Mouse (Mus musculus) limb, embryonic 14.5 days (tissue): ENCODE measurements around the gene Atp9a. TPM values are rescaled to one million over a fixed set of nuclear protein-coding genes. Genes with fewer than 3 reads are reported as not detected.

ENCODE experiments used
- ATAC-seq: fragments of 200-750 bp; cut with Nextera tagmentation; 2 replicates; pipeline ENCODE4 v1.8.0; 2017; ENCODE audit warnings: low read depth, moderate number of reproducible peaks, moderate TSS enrichment; ENCODE audit not compliant: low FRiP score
- DNase-seq: peaks from one replicate; pipeline ENCODE4 v3.0.0-alpha.2; 2015; ENCODE audit warnings: low spot score
- H3K27ac ChIP-seq: fragments of 300-500 bp; sonication (generic); replicated peaks from 2 replicates; pipeline ENCODE4 v1.5.1; 2014; ENCODE audit warnings: low read depth, mild to moderate bottlenecking, low read length, moderate library complexity, mixed read lengths
- H3K27me3 ChIP-seq: fragments of 300-500 bp; sonication (generic); 2 replicates; pipeline ENCODE4 v1.6.1; 2014; ENCODE audit warnings: low read length, mixed read lengths; ENCODE audit not compliant: control insufficient read depth, insufficient read depth
- H3K36me3 ChIP-seq: fragments of 300-500 bp; sonication (generic); 2 replicates; pipeline ENCODE4 v1.6.1; 2014; ENCODE audit warnings: mild to moderate bottlenecking, low read length, moderate library complexity, mixed read lengths; ENCODE audit not compliant: control insufficient read depth, insufficient read depth
- H3K4me1 ChIP-seq: fragments of 300-500 bp; sonication (generic); 2 replicates; pipeline ENCODE4 v1.6.1; 2014; ENCODE audit warnings: antibody characterized with exemption, low read length, mixed read lengths; ENCODE audit not compliant: control insufficient read depth, insufficient read depth
- H3K4me2 ChIP-seq: fragments of 300-500 bp; sonication (generic); replicated peaks from 2 replicates; pipeline ENCODE4 v1.6.1; 2014; ENCODE audit warnings: low read depth, mild to moderate bottlenecking, low read length, moderate library complexity; ENCODE audit not compliant: severe bottlenecking
- H3K4me3 ChIP-seq: fragments of 300-500 bp; sonication (generic); replicated peaks from 2 replicates; pipeline ENCODE4 v1.5.1; 2014; ENCODE audit warnings: low read length
- H3K9ac ChIP-seq: fragments of 300-500 bp; sonication (generic); 2 replicates; pipeline ENCODE4 v1.6.1; 2014; ENCODE audit warnings: mild to moderate bottlenecking, low read depth, low read length, moderate library complexity; ENCODE audit not compliant: severe bottlenecking
- H3K9me3 ChIP-seq: fragments of 300-500 bp; sonication (generic); 2 replicates; pipeline ENCODE4 v1.6.1; 2016; ENCODE audit warnings: low read length; ENCODE audit not compliant: control insufficient read depth
- POLR2A ChIP-seq: fragments of 200-500 bp; IDR thresholded peaks from 2 replicates; pipeline ENCODE4 v1.8.0; 2012; ENCODE audit warnings: inconsistent platforms, mild to moderate bottlenecking, moderate library complexity, borderline replicate concordance; ENCODE audit not compliant: insufficient read depth, insufficient read length; ENCODE audit errors: extremely low read depth
- WGBS: fragments of 180-500 bp; shearing (Covaris S2); extraction: QIAGEN DNeasy Blood & Tissue Kit; methylation state at CpG from one replicate; pipeline ENCODE4 v1.1.7; 2014; 5-methylcytosine and 5-hydroxymethylcytosine counted together
- polyA plus RNA-seq, 2 experiments: library from polyadenylated mRNA; depleted of rRNA in 1 of 2; stranded (reverse) in 1 of 2; unstranded in 1 of 2; fragments of >200 nt; fragmentation: Nextera tagmentation in 1 of 2; extraction: Ambion mirVana in 1 of 2; gene quantifications; 2 replicates each; pipeline versions ENCODE4 v1.2.1 to v1.2.3; 2012 to 2014

The Atp9a gene
- polyA plus RNA-seq, 2 experiments: 28.0 to 53.6 TPM

DNA sequence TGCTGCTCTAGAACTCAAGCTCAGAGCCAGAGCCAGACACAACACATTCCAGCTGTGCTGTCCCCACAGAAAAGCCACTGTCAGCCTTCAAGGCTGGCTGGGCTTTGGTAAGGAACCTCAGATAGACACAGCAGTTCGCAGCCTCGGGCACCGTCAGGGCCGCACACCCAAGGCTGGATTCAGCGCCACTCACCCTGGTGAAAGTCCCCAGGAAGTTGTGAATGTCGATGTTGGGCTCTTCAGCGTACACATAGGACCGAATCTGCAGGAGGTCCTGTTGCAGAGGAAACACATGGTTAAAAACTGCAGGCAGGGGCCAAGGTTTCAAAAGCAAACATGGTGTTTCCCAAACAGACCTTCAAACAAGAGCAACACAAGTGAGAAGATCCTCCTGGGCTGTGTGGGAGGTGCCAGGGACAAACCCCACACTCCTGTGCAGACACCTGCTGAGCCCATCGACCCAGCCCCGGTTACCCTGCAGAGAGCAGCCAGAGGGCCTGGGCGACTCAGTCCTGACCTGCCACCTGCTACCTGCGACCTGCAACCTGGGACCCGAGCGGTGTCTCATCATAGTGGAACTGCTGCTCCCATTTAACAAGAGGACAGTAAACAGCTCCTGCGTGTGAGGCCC, 58.6 kb downstream of the Atp9a start:
- no peak for ATAC-seq
- Histone ChIP-seq H3K4me1 (no peaks in the 10 kb centered on the region), H3K27ac (no peak overlapping the region)

DNA sequence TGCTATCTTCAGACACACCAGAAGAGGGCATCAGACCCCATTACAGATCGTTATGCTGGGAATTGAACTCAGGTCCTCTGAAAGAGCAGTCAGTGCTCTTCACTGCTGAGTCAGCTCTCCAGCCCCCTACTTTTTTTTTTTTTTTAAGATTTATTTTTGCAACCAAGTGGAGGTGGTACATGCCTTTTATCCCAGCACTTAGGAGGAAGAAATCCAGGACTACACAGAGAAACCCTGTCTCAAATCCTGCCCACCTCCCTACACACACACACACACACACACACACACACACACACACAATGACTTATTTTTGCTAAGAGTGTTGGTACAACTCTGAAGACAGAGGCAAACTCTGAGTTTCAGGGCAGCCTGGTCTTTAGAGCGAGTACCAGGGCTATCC, 59.5 kb downstream of the Atp9a start:
- H3K9ac ChIP-seq: no peak overlapping the region
- no peaks in the 10 kb centered on the region for H3K9me3 ChIP-seq
- DNase-seq (no peak), ATAC-seq (no peak)
- H3K36me3 ChIP-seq: peaks cover 31% of the 10 kb centered on the region
- no peak overlapping the region for H3K4me2 ChIP-seq
- no peak overlapping the region for H3K27ac ChIP-seq
- TF ChIP-seq POLR2A: no peak
- H3K4me3 ChIP-seq: no peak overlapping the region
- no peaks in the 10 kb centered on the region for H3K27me3 ChIP-seq
- 84% methylated on average over 2 of the region's 2 CpGs for WGBS
- H3K4me1 ChIP-seq: no peaks in the 10 kb centered on the region

More for the DNA sequence above, 58.6 kb downstream of the Atp9a start:
- Histone ChIP-seq H3K9ac (no peak overlapping the region), H3K27me3 (no peaks in the 10 kb centered on the region), H3K4me3 (no peak overlapping the region), H3K4me2 (no peak overlapping the region), H3K36me3 (peaks cover 30% of the 10 kb centered on the region), H3K9me3 (no peaks in the 10 kb centered on the region)
- no peak for TF ChIP-seq POLR2A
- DNase-seq: no peak
- WGBS: 45% methylated on average over 15 of the region's 15 CpGs

DNA sequence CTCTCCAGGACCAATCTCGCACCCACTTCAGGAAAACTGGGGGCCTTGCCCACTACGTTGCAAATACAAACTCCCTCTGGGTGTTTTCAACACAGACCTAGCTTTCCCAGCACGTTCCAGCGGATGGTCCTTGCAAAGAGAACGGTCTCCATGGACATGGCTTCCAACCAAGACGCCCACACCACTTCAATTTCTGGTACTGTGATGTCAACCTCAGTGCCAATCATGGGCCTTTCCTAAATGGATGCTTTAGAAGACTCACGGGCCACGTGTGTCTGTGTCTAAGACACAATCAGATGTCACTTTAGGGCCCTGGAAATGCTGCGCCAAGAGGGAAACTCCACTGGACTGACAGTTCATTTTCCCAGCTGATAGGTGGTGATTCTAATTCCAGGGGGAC, 60.7 kb downstream of the Atp9a start:
- WGBS: 87% methylated on average over 9 of the region's 9 CpGs
- no peak overlapping the region for H3K27ac ChIP-seq
- no peaks in the 10 kb centered on the region for H3K27me3 ChIP-seq
- H3K36me3 ChIP-seq: peaks cover 31% of the 10 kb centered on the region
- no peak overlapping the region for H3K9ac ChIP-seq
- H3K4me3 ChIP-seq: no peak overlapping the region
- no peaks in the 10 kb centered on the region for H3K9me3 ChIP-seq
- H3K4me2 ChIP-seq: no peak overlapping the region
- TF ChIP-seq POLR2A: no peak
- H3K4me1 ChIP-seq: no peaks in the 10 kb centered on the region
- DNase-seq: no peak
- no peak for ATAC-seq

DNA sequence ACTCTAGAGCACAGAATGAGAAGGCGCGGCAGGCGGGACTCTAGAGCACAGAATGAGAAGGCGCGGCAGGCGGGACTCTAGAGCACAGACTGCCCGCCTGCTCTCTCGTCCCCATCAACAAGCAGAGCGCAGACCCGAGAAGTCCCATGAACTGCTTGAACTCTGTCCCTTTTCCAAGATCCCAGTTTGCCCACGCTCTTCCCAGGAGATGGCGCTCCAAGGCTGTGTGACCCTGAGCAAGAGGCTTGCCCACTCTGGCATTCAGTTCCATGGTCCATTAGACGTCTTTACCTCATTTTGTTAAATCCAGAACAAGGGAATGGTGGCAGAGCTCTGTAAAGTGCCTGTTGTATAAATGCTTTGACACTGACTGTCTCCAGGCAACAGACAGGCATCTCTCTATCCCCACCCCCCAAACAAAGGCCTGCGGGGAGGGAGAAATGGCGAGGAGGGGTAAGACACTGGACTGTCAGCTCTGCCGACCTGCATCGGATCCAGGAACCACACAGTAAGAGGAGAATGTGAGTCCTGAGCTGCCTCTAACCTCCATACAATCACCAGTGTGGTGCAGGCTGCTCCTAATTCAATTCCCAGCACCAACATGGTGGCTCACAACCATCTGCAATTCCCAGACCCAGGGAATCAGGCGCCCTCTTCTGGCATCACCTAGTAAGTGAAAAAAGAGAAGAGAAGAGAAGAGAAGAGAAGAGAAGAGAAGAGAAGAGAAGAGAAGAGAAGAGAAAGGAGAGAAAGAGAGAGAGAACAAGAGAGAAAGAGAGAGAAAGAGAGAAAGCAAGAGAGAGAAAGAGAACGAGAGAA, 62.6 kb downstream of the Atp9a start:
- Histone ChIP-seq H3K4me3 (no peak overlapping the region), H3K27me3 (no peaks in the 10 kb centered on the region), H3K4me1 (no peaks in the 10 kb centered on the region), H3K4me2 (no peak overlapping the region), H3K9me3 (no peaks in the 10 kb centered on the region), H3K27ac (no peak overlapping the region), H3K36me3 (peaks cover 36% of the 10 kb centered on the region), H3K9ac (no peak overlapping the region)
- ATAC-seq (no peak), DNase-seq (no peak)
- WGBS: 63% methylated on average over 19 of the region's 19 CpGs
- TF ChIP-seq POLR2A: no peak

DNA sequence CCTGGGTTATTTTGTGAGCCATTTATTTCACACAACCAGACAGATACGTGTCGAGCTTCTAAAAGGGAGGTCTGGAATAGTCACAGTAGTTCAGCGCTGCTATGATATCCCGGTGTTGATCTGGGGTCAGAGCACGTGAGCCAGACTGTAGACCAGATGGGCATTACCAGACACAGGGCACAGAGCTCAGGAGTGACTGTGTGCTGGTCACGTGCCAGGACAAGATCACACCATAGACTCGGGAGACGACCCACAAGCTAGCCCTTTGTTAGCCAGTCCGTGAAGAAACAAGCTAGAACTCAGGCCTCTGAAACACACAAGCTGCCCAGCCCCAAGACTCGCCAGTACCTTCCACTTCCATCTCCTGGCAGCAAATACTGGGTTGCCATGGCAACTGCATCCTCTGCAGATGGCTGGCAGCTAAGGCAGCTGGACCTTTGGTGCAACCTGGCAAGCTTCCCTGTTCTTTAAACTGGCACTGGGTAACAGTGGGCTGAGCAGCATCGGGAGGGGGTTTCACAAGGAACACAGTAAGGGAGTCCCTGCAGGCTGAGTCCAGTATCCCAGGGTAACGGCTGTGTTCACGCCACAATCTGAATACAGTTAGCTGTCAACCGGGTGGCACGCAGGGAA, 63.4 kb downstream of the Atp9a start:
- H3K36me3 ChIP-seq: peaks cover 42% of the 10 kb centered on the region
- 83% methylated on average over 15 of the region's 15 CpGs for WGBS

More for the DNA sequence above, 63.4 kb downstream of the Atp9a start:
- H3K9ac ChIP-seq: no peak overlapping the region
- no peak for DNase-seq
- H3K27me3 ChIP-seq: no peaks in the 10 kb centered on the region
- no peak for TF ChIP-seq POLR2A
- H3K27ac ChIP-seq: no peak overlapping the region
- ATAC-seq: no peak
- no peak overlapping the region for H3K4me3 ChIP-seq
- H3K9me3 ChIP-seq: no peaks in the 10 kb centered on the region
- no peaks in the 10 kb centered on the region for H3K4me1 ChIP-seq
- H3K4me2 ChIP-seq: no peak overlapping the region
